Mouse (Mus musculus) G1E (cell line): ENCODE measurements at regions not wholly inside any gene's neighbourhood (a gene's known extent, or its start where the extent isn't known, plus 50 kb on each side); places are given as distances from the start of the nearest gene placed in this dataset.

Experiments
- ATAC-seq: 2 replicates; pipeline ENCODE4 v1.8.0; 2016; ENCODE audit warnings: mild to moderate bottlenecking; ENCODE audit not compliant: insufficient number of reproducible peaks, poor library complexity, low FRiP score, severe bottlenecking; ENCODE audit errors: extremely low read depth
- DNase-seq: peaks from one replicate; pipeline ENCODE4 v3.0.0; 2012; ENCODE audit warnings: low spot score
- H3K27me3 ChIP-seq: 2 replicates; pipeline ENCODE4 v1.6.1; 2012; ENCODE audit warnings: mild to moderate bottlenecking, low read length, inconsistent platforms; ENCODE audit not compliant: insufficient read depth
- H3K36me3 ChIP-seq: replicated peaks from 2 replicates; pipeline ENCODE3; 2012; ENCODE audit warnings: mild to moderate bottlenecking, inconsistent platforms
- H3K4me1 ChIP-seq: 2 replicates; pipeline ENCODE4 v1.6.1; 2012; ENCODE audit warnings: low read depth, low read length, inconsistent platforms, mixed read lengths; ENCODE audit not compliant: insufficient read depth
- H3K4me3 ChIP-seq: 2 replicates; pipeline ENCODE4 v1.5.1; 2012; ENCODE audit warnings: low read depth, mild to moderate bottlenecking, inconsistent platforms, low read length, moderate library complexity, mixed read lengths
- H3K9me3 ChIP-seq: replicated peaks from 2 replicates; pipeline ENCODE4 v1.6.1; 2012; ENCODE audit warnings: inconsistent platforms
- CTCF ChIP-seq: IDR thresholded peaks from 2 replicates; pipeline ENCODE4 v1.5.1; 2012; ENCODE audit warnings: low read depth, low read length, inconsistent platforms, mixed read lengths
- GATA1 ChIP-seq: IDR thresholded peaks from 2 replicates; pipeline ENCODE4 v1.6.1; 2012; ENCODE audit warnings: borderline replicate concordance, low read length, inconsistent platforms, mixed read lengths
- GATA2 ChIP-seq: IDR thresholded peaks from 2 replicates; pipeline ENCODE4 v1.6.1; 2012; ENCODE audit warnings: low read depth, low read length, inconsistent platforms, borderline replicate concordance
- POLR2AphosphoS5 ChIP-seq: IDR thresholded peaks from 2 replicates; pipeline ENCODE4 v1.6.1; 2012; ENCODE audit warnings: low read depth, low read length, inconsistent platforms; ENCODE audit not compliant: insufficient replicate concordance
- TAL1 ChIP-seq: conservative IDR thresholded peaks from 2 replicates; pipeline ENCODE4 v1.6.1; 2012; ENCODE audit warnings: low read depth, low read length, inconsistent platforms, mixed read lengths

DNA sequence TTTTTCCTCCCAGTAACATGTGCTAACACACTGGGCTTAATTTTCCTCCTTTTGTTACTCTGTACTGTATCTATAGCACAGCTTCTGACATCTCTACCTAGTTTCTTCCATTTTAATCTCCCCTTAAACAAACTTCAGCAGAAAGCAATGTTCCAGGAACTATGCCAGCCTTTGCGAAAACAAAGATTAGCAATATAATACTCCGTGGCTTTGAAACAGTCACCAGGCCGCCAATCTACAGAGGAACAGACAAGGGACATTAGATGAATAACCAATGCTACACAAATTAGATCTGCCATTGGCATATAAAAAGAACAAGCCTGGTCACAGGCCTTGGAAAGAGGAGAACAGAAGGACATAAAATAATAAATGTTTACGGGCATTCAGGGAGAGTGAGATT, 220.2 kb upstream of the 4930583I09Rik start:
- H3K36me3 ChIP-seq, result no peaks in the 10 kb centered on the region
- H3K4me3 ChIP-seq, result no peak overlapping the region
- H3K9me3 ChIP-seq, result peaks cover 24% of the 10 kb centered on the region
- DNase-seq (no peak), ATAC-seq (no peak)
- no peaks in the 10 kb centered on the region for H3K27me3 ChIP-seq
- H3K4me1 ChIP-seq, result no peaks in the 10 kb centered on the region
- TF ChIP-seq TAL1 (no peak), CTCF (no peak), POLR2AphosphoS5 (no peak), GATA1 (no peak), GATA2 (no peak)

DNA sequence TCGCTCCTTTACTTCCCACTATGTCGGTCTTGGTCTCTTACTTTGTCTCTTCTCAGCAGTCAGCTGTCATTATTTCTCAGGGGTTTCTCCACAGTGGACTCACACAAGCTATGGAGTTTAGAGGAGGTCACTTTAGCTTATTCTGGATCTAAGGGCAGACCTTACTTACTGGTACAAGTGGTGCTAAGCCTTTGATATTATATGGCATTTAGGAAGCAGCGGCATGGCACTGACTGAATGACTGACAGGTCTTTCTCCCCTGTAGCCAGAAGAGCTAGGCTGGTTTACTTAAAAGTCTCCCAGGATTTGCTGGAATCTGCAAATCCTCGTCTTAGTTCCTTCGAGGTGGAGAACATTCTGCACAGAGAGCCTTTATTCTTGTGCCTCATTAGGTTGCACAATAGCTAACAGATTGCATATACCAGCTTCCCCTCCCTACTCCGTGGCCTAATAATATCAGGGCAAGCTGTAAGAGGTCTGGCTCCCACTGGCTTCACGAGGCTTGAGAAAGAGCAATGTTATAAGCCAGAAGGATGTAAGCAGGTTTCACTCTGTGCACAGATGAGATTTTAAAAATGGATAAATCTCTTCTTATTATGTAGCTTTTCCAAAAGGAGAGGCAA, 214.1 kb upstream of the 4930583I09Rik start:
- ATAC-seq (no peak), DNase-seq (no peak)
- peaks cover 18% of the 10 kb centered on the region for H3K9me3 ChIP-seq
- H3K36me3 ChIP-seq, result no peaks in the 10 kb centered on the region
- no peaks in the 10 kb centered on the region for H3K27me3 ChIP-seq
- TF ChIP-seq CTCF (no peak), GATA1 (no peak), GATA2 (no peak), TAL1 (no peak), POLR2AphosphoS5 (no peak)
- no peaks in the 10 kb centered on the region for H3K4me1 ChIP-seq
- H3K4me3 ChIP-seq, result no peak overlapping the region

DNA sequence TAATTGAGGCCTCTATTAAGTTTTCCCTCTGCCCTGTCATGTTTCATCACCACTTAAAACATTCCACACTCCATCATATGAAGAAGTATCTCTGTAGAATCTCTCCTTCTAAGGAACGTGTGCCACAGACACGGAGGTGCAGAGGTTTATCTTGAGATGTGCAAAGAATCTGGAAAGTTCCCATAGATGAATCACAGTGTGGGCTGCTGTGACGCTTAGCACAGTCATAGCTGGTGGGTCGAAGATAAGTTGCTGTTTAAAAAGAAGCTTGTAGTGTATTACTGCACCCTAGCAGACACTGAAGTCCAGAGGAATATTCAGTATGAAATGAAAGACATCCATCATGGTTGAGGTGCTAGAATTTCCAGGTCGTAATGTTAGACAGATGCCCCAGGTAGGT, 179.9 kb upstream of the 4930583I09Rik start:
- Histone ChIP-seq H3K4me3 (no peak overlapping the region), H3K27me3 (no peaks in the 10 kb centered on the region), H3K9me3 (peaks cover 13% of the 10 kb centered on the region), H3K4me1 (no peaks in the 10 kb centered on the region), H3K36me3 (no peaks in the 10 kb centered on the region)
- DNase-seq (no peak), ATAC-seq (no peak)
- TF ChIP-seq GATA2 (no peak), CTCF (no peak), POLR2AphosphoS5 (no peak), TAL1 (no peak), GATA1 (no peak)

DNA sequence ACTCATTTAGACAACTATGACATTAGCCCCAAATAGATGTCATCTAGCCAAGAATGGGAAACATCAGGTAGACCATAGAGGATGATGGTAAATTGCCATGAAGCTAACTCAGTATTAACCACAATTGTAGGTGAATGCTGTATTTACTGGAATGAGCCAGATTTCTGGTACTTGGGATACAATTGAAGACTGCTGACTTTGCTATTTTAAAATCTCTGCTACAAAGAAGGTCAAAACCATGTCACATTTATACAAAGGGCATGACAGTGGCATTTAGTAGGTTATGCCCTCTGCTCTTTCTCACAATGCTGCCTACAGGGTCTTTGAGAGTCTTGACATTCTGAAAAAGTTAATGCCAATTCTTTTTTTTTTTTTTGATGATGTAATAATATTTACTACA, 178.8 kb upstream of the 4930583I09Rik start:
- Histone ChIP-seq H3K4me1 (no peaks in the 10 kb centered on the region), H3K36me3 (no peaks in the 10 kb centered on the region), H3K27me3 (no peaks in the 10 kb centered on the region), H3K9me3 (peaks cover 13% of the 10 kb centered on the region), H3K4me3 (no peak overlapping the region)
- no peak for DNase-seq
- TF ChIP-seq CTCF (no peak), GATA2 (no peak), POLR2AphosphoS5 (no peak)
- no peak for ATAC-seq

DNA sequence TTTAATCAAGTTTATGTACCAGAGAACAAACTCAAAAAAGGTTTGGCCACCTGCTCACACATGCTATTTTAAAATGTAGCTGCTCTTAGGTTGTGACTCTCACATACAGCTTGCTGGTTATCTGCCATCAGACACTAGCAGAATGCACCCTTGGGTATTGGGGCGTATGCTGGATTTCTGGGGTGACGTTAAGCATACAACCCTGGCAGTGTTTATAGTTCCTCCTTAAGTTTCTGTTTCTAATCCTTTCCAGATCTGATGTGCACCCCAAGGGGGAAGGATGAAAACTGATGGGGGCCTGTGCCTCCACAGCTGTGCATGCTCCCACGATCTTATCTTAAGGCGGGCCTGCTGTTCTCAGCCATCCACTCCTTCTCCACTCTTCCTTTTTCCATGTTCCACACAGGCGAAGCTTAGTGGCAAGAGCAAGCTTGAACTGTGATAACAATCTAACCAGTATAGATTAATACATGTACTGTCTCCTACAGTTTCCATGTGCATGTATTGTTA, 164.8 kb upstream of the 4930583I09Rik start:
- Histone ChIP-seq H3K9me3 (peaks cover 35% of the 10 kb centered on the region), H3K27me3 (no peaks in the 10 kb centered on the region), H3K4me3 (no peak overlapping the region), H3K36me3 (no peaks in the 10 kb centered on the region), H3K4me1 (no peaks in the 10 kb centered on the region)
- DNase-seq (no peak), ATAC-seq (no peak)
- TF ChIP-seq TAL1 (no peak), GATA2 (no peak)

DNA sequence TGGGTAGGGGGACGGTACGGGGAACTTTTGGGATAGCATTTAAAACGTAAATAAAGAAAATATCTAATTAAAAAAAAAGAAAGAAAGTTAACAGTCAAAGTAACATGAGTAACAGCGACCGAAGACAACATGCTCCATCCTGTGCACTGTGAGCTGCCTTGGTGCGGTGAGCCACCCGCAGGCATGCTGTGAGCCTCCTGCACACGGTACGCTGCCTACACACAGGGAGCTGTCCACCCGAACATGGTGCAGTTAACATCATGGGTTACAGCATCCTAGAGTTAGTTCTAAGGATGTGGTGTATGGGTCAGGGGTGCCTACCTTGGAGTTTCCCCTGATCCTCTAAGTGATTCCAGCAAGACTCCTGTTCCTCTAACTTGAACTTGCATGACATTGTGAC, 158.6 kb upstream of the 4930583I09Rik start:
- Histone ChIP-seq H3K27me3 (no peaks in the 10 kb centered on the region), H3K36me3 (no peaks in the 10 kb centered on the region), H3K4me3 (no peak overlapping the region), H3K9me3 (peaks cover 38% of the 10 kb centered on the region), H3K4me1 (no peaks in the 10 kb centered on the region)
- ATAC-seq (no peak), DNase-seq (no peak)
- TF ChIP-seq POLR2AphosphoS5 (no peak), TAL1 (no peak), GATA1 (no peak), GATA2 (no peak), CTCF (no peak)

DNA sequence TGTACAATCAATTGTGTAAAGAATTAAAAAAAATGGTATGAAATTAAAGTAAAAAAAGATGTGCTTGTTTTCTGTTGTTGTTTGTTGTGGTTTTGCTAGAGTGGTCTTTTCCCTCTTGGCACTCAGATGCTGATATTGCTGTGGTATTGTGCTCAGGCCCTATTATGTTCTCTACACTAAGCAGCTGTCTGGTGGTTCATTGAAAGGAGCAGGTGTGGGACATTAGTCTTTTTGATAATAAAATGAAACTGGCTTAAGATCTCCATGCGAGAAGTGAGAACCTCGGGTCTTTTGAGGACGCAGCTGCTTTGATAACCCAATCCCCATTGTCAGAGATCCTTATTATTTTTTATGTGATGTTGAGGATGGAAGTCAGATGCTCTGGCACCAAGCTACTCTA, 155.4 kb upstream of the 4930583I09Rik start:
- DNase-seq (no peak), ATAC-seq (no peak)
- no peak overlapping the region for H3K4me3 ChIP-seq
- no peaks in the 10 kb centered on the region for H3K4me1 ChIP-seq
- TF ChIP-seq GATA2 (no peak), CTCF (no peak), POLR2AphosphoS5 (no peak), GATA1 (no peak), TAL1 (no peak)
- H3K36me3 ChIP-seq, result no peaks in the 10 kb centered on the region
- H3K27me3 ChIP-seq, result no peaks in the 10 kb centered on the region
- H3K9me3 ChIP-seq, result peaks cover 33% of the 10 kb centered on the region
